Mouse (Mus musculus): ENCODE results near the gene Pigr.

Pigr gene

DNA sequence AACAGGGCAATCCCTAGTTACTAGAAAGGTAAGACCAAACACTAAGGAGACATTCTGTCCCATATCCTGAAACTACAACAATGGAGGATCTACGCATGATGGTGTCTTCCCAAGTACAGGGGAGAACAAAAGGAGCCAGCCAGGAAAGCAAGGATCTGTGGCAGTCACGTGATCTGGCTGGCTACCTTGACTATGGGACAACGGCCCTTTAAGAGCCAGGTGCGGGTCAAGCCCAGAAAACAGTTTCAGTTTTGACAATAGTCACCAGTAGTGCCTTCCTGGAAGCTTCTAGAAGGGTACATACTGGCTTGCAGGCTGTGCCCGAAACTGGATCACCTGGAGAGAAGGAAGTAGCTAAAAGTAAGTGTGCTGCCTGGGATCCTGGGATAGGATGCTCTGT is at the start of gene Pigr:
Pigr (plus strand) TSS at position 237 of the 400 bp plus-strand sequence.
- DNase-seq, result no peak

DNA sequence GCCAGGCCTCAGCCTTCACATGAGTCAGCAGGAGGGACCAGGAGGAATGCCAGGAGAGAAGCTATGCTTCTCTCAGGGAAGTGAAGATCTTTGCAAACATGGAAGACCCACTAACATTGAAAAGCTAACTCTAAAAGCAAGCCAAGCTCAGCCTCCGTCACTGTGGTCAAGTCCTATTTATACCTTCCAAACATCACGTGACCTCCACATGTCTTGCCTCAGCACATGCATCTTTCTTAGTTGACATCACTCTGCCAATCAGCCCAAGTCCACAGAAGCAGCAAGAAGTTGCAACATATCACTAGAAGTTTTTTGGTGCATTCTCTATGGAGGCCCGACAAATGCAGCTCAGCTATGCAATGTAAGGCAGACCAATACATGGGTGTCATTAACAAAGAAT is 46.6 kb upstream of the Pigr start:
- no peak for DNase-seq

DNA sequence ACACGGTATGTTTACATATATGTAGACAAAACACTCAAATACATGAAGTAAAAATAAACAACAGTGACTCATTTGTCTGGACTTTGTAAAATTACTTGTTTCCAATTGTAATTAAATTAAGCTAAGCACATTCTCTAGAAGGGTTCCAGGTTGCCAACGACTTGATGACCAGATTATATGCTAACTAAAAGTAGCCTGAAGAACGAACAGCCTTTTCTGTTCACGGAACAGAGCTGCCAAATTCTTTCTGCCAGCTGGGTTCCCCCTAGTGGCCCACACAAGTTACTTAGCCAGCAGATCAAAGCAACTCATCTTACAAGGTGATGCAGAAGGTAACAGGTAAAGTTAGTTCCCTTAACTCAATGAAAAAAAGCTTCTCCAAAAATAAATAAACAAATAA is 42.4 kb upstream of the Pigr start:
- peak in 1 of 2 experiments; percentile 23 for DNase-seq

DNA sequence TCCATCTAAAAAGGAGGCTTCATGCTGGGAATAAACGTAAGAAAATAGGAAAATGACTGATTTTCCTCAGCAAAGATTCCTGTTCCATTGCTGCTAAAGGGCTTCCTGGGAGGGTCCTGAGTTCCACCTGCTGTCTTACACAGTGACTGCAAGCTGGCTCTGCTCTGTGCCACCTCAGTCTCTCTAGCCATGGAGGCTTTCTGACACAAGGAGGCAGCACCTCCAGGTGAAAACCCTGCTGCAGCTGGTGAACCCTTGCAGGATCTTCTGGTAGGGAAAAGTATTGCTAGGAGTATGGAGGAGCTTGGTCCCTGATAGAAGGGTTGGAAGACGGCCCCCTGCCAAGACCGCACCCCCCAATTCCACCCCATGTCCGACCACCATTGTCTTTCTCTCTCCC is 39.5 kb upstream of the Pigr start:
- no peak for DNase-seq

DNA sequence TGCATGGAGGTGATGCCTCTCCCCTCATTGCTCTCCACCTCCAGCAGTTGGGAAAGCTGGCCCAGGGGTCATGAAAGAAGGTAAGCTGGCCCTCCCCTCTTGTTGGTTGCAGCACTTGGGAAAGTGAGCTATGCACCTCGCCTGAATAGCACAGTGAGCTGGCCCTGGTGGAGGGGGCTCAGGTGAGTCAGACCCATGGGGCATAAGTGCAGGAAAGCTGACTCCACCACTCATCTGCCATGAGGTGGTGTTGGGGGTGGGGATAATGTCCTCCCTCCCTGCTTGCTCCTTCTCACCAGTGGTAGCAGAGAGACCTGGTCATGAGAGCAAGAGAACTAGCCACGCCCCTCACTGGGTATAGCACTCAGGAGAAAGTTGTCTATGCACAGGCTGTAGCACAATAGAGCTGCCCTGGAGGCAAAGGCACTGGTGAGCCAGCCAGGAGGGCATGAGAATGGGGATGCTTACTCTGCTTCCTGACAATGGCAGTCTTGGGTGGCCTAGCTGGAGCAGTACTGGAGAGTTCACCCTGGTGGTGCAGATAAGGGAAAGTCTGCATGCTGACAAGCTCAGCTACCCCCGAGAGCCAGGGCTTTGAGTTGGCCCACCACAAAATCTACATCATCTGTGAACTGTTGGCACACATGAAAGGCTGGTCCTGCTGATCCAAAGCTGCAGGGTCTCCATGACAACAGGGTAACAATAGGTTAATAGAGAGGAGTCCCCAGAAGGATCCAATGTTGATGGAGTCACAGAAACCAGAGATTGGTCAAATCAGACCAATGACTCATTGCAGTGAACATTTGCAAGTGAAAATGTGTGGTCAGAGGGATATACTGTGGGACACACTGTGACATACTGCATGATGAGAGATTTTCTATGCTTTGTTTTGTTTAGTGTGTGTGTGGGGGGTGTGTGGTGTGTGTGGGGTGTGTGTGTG is 36.7 kb upstream of the Pigr start:
- no peak for DNase-seq

DNA sequence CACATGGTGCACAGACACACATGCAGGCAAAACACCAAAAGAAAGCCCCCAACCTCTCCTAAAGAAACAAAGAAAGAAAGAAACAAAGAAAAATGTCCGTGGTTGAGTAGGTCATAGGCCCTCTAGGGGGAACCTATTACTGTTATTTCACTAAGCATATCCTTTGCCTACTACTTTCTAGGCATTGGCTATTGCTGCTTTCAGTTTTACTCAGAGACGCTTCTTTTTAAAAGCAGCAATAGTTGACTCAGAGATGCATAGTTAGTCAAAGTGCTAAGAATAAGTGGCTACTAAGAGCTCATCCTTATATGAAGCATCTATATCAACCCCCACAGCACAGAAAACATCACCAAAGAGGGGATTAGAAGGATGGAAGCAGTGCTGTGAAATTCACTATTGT is 31.2 kb upstream of the Pigr start:
- DNase-seq, result no peak

DNA sequence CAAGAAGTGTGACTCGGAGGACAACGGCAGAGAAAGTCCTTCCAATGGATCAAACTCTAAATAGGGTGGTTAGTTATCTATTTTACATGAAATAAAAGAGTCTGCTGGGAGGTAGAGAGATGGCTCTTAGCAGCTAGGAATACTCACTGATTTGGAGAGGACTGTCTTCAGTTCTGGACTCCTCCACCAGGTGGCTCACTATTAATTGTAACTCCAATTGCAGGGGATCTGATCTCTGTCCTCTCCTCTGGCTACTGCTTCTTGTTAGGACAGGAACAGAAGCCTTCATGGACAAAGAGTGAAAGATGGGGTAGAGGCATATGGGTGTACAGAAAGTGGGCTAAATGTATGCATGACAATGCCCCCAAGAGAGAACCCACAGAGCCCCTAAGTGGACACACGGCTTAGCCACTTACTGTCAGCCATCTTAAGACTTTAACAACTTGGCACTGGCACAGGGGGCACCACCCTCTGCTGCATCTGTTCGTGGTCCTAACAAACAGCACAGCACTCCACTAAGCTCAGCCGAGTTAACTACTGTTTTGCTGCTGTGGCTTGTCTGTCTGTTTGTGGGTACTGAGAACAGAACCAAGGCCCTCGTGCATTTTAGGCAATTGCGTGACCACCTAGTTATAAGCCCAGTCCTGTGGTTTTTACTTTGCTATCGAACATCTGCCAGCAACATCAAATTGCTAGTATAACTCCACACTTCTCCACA is 29.4 kb upstream of the Pigr start:
- peak in 1 of 2 experiments; percentile 78 for DNase-seq

DNA sequence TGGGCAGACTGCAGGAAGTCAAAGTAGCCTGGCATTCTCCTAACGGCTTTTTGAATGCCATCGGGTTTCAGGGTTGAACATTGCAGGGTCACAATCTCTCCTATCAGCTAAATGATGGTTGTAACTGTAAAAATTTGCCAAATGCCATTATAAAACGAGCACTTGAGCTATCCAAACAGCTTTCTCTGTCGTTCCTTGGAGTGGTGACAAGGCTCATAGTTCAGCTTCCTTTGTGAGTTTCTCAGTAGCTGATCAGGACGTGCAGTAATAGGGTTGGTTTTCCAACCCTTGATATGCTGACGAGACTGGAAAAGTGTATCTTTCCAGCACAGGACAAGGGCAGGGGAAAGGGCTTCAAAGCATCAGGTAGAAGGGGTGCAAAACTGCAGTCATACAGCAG is 28.4 kb upstream of the Pigr start:
- no peak for DNase-seq

DNA sequence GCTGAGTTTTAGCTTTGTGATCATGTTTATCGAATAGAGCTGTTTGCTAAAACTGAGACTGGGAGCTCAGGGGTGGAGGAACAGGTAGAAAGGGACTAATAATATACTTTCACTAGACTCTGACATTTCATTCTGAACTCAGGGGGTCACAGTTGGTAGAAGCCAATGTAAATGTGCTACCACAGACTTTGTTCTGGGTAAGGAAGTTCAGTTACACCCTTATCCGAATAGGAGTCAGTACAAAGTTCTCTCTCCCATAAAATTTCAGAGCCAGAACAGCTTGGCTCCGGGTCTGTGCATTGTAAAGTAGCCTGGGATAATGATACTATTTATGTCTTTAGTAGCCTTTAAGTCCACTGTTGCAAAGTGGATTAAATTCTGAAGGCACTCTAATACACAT is 27.9 kb upstream of the Pigr start:
- DNase-seq, result no peak

DNA sequence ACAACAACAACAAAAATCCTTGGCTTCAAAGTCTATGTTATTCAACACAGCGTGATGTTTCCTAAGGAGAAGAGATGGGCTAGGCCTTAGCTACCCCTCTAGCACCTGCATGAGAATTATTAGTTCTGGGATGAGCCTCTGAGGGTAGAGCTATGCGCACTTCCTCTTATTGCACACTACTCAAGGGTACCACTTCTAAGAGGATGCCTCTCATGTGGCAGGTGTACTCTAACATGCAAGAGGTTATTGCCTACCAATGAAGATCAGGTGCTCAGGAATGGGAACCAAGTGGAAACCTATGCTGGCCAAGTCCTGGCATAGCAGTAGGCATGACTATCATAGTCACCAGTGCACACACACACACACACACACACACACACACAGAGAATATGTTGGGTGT is 27.1 kb upstream of the Pigr start:
- no peak for DNase-seq

DNA sequence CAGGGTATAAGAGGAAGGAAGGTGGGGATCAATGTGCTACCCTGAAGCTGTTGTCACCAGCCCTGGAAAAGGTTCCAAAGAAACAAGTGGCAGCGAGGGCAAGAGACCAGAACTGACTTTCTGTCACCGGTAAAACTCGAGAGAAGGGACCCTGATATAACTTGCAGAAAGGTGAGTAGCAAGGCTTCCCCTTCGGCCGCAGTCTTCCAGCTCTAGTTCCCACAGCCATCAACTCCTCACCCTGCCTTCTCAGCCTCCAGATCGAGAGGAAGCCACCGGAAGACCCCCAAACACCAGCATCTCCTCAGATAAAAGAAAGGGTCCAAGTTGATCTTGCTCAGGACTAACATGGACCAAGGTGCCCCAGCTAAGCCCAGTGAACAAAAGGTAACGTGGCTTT is 25.9 kb upstream of the Pigr start, which contains the start of gene Fcamr:
Fcamr (plus strand) TSS at position 301 of the 400 bp plus-strand sequence.
- no peak for DNase-seq

DNA sequence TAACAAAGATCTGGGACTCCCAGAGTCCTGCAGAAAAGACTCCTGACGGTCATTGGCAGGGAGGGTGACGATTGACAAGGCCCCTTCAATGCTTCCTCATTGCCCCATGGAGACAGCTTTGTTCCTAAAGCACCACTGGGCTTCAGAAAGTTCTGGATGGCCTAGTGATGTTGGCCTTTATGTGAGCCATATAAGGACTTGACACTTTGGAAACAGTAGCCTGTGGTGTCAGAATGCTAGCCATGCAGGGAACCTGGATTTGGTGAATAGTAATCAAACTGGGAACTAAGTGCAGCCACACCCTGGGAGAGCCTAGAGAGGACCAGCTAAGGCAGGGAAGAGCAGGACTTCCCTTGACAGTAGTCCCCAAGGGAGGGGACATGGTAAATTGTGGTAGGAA is 25.0 kb upstream of the Pigr start:
- DNase-seq, result no peak

DNA sequence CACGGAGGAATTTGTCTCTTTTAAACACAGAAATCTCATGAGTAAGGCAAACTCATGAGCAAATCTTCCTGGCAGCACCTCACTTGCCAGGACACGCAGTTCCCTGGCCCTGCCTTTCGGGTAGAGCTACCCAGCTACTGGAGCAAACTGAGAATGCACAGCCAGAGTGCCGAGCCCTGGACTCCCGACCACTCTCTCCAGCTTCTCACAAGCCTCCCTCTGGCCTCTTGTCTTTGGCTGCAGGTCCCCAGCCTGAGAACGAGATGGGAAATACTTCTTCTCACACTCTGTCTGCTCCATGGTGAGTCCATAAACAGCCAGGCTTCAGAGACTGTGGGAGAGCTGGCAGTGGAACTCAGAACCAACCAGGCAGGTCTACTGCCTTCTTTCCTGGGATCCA is 23.5 kb upstream of the Pigr start:
- DNase-seq, result no peak

DNA sequence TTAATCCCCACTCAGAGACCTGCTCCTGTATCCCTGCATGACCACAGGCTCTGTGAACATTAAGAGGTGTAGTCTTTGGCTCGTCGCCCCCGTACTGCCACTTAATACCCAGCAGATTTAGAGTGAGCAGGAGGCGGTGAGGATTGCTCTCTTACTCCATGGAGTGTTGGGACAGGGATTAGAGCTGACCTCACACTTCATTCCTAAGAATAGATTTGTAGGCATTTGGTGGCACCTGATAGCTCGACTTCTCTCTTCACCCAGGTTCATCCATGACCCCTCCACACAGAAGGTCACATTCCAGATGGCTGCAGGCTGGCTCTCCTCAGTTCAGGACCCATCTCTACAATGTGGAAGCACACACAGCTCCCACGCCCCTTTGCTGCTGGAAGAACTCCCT is 22.2 kb upstream of the Pigr start:
- no peak for DNase-seq

DNA sequence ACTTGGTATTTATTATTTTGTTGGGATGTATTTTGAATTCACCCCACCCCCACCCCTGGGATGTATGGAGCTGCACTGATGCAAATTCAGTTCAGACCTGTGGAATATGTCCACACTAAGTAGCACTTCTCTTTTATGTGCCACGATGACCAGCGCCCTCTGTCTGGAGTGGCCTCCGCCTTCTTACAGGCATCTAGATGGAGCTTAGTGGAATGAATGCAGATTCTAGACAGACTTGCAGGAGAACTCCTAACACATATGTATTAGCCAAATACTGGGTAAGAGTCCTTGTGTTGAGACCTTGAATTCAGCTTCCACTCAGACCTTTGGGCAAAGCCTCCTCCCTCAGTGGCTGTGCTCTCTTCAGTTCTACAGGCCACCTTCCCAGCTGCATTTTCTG is 15.6 kb upstream of the Pigr start:
- DNase-seq, result no peak

DNA sequence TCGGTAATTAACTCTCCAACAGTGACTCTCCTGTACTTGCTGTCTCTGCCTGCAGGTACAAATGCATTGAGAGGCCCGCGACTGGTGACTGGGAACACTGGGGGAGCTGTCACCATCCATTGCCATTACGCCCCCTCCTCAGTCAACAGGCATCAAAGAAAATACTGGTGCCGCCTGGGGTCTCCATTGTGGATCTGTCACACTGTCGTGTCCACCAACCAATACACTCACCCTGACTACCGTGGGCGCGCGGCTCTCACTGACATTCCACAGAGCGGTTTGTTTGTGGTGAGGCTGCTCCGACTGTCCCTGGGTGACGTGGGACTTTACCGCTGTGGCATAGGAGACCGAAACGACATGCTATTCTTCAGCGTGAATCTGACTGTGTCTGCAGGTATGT is 15.2 kb upstream of the Pigr start:
- DNase-seq, result no peak

DNA sequence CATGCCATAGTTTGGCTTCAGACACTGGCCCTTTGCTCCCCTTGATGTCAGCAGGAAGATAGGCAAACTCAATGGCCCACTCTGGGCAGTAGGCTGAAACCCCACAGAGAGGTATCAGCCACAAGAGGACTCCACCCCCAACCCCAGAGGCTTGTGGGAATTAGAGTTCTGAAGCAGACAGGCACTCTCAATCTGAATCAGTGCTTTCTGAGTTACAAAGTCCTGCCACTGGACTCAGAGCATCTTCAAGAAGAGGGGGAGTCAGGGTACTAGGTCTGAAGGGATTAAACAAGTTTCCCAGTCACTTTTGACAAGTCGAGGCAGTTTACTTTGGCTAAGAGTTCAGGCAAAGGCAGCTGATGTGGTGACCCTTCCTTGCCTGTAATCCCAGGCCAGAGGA is 6.7 kb upstream of the Pigr start:
- DNase-seq, result peak; percentile 19 to 29

DNA sequence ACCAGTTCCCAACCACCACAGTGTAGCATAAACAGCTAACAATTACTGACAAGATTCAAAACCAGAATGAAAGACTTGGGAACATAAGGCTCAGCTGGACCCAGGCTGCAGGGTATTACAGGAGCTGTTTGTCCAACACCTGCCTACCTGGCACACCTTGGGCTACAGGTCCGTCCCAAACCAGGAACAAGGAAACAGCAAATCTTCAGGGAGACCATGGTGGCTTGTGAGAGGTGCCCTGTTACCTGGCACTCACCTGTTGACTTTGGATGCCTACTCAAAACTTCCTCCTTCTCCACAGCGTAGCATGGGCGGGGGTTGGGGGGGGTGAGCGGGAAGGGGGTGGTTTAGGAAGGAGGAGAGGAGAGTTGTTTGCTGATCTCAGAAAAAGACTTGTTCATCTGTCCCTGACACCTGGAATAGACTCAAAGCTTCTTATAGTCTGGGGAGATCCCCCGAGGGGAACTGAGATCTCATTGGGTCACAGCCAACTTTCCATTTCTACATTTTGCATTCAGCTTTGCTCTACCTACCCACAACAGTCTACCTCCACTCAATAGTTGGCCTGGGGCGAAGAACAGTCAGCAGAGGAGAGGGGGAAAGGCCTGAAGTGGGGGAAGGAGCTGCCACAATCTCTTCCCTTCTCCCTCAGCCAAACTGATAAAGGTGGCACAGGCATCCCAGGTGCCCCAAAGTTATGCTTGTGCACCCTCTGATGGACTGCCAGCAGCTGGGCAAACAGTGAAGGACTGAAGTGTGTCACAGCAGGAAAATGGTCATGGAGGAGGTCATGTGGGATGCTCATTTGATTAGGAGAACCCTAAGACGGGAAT is 6.0 kb upstream of the Pigr start:
- peak; percentile 35 to 39 for DNase-seq

DNA sequence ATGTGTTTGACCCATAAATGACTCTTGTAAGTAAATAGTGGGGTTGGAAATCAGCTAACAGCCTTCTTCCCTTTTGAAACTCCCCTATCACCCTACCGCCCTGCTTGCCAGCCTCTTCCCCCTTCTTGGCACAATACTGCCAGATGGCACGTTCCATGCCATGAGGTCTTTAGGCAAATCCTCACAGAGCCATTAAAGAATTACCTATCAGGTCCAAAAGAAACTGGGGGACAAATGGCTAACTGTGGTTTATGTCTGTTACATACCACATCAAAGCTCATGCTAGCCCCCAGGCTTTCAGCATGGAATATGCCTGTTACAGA is 5.4 kb upstream of the Pigr start:
- no peak for DNase-seq

DNA sequence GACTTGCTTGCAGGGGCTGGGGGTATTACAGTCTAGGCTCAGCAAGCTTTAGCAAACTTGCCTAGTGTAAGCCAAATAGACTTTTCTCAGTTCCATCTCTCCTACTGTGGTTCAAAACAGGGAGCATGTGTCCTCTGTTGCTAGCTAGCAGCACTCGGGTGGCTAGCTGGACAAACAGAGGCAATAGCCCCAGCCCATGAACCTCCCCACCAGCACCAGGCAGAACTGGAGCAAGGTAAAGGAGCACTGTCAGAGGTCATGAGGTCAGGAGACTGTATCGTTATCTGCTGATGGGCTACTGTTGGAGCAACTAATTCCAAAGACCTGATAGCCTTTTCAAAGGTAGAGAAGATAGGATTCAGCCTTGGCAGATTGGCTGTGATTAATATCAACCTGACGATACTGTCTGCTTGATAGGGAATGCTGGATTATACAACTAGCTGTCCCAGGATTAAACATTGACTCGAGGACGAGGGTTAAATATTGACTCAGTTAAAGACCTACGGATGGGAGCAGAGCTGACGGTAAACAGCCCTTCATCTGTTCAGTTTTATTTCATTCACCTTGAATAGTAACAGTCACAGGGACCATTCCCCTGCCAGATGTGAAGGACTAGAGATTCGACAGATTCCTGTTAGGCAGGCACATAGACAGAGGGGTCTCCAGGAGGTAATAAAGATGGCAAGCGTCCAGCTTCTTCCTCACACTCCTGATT is 4.4 kb upstream of the Pigr start:
- DNase-seq, result no peak

DNA sequence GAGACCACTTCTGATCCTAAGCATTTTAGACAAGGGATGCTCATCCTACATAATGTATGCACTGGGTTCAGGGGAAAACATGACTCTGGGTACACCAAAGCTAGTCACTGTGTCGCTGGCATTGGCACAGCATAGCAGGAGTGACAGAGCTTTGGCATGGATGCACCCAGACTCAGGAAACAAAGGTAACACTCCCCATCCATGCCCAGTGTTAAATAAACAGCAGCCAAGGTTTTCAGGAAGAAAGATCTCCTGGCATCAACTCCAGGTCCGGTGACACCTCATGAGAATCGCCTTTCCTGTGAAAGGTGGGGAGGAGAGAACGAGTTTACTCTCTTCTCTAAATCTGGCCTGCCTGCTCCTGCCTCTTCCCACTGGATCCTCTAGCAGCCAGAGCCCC is 2.2 kb downstream of the Pigr start:
- DNase-seq, result no peak

DNA sequence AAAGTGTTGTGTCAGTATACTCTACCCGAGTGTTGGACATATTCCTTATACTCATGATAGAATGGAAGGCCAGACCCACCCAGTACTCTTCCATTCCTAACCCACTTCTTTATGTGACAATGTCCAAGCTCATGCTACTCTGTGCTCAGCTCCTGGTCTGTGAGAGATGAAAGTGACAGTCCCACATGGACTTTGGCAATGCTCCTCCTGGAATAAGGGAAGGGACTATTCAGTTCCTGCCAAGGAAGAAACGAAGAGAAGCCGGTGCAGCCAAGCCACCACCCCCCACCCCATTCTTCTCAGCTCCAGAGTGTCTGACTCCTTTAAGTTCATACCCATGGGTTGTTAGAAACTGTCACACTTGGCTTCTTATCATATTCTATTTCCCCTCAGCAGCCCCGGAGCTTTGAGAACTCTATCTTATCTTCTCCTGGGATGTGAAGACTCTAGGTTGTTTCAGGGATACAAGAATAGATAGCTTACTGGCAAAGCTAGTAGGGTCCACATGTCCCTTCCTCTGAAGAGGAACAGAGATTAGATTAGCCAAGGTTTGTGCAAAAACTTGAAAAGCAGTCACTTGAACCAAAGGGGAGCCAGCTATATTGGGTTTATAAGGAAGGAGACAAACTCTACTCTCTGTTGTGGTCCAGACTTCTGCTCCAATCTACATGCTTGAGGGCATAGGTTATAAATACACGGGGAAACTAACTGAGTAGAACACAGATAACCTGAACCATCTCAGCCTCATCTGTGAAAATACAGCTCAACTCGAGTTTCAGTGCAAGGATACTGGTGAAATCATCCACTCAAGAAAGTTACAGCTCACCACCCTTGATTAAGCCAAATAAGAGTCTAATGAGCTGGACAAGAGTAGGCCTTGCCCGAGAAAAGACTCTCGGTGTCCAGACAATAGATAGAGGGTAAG is 3.7 kb downstream of the Pigr start:
- no peak for DNase-seq

Data from spleen, adult 18-20 months (tissue).